Mouse (Mus musculus): ENCODE results near the gene Ndufb8. TPM values are rescaled to one million over a fixed set of nuclear protein-coding genes. Genes with fewer than 3 reads are reported as not detected.

Ndufb8 gene
- total RNA-seq, 2 experiments from 2014 or later: 336 to 363 TPM

GRCm38 (mm10) chr19:44502741-44503140 is 52.5 kb downstream of the Ndufb8 start:
- intact Hi-C loops (cut with DNase I): no loop called here
- no peak overlapping the region for H3K4me3 ChIP-seq
- no peak overlapping the region for H3K27ac ChIP-seq
- TF ChIP-seq CTCF (IDR thresholded peaks at IDR 0.05): no peak
- DNase-seq (ENCODE audit: extremely low spot score in 1 of 2, low spot score in 2 of 2): no peak

- Histone ChIP-seq H3K4me3 (no peak overlapping the region), H3K27ac (no peak overlapping the region)
- intact Hi-C loops (cut with DNase I): no loop called here
- DNase-seq (ENCODE audit: extremely low spot score in 1 of 2, low spot score in 2 of 2): no peak
- TF ChIP-seq CTCF (IDR thresholded peaks at IDR 0.05): no peak
Observed at GRCm38 (mm10) chr19:44501925-44502324, 53.3 kb downstream of the Ndufb8 start.

- DNase-seq (ENCODE audit: extremely low spot score in 1 of 2, low spot score in 2 of 2): no peak
- no peak overlapping the region for H3K27ac ChIP-seq
- H3K4me3 ChIP-seq: no peak overlapping the region
- intact Hi-C loops (cut with DNase I): no loop called here
- TF ChIP-seq CTCF (IDR thresholded peaks at IDR 0.05): no peak
Observed at GRCm38 (mm10) chr19:44500240-44500639, 55.0 kb downstream of the Ndufb8 start.

- no peak for TF ChIP-seq CTCF (IDR thresholded peaks at IDR 0.05)
- Histone ChIP-seq H3K27ac (no peak overlapping the region), H3K4me3 (no peak overlapping the region)
- no peak for DNase-seq (ENCODE audit: extremely low spot score in 1 of 2, low spot score in 2 of 2)
- intact Hi-C loops (cut with DNase I): no loop called here
Observed at GRCm38 (mm10) chr19:44498936-44499335, 56.3 kb downstream of the Ndufb8 start.

Other genes starting within 250 kb of the Ndufb8 start
- 1 to 10 TPM; 2.1 to 2.3 TPM for gene Scd4, start 222.3 kb downstream of the Ndufb8 start, total RNA-seq (2021)
- gene Scd1, start 147.6 kb downstream of the Ndufb8 start, total RNA-seq (2021): 100 to 1,000 TPM; 133 to 177 TPM
- gene Wnt8b, start 62.0 kb downstream of the Ndufb8 start, total RNA-seq (2021): not detected
- under 1 TPM; 0.11 to 0.16 TPM for gene Sec31b, start 9.6 kb downstream of the Ndufb8 start, total RNA-seq (2021)
- gene Gm20538, start 2.6 kb downstream of the Ndufb8 start, total RNA-seq (2021): not detected
- gene Hif1an, start 7.4 kb upstream of the Ndufb8 start, total RNA-seq (2021): 10 to 100 TPM; 33.6 to 35.3 TPM
- under 1 TPM; 0.14 to 0.28 TPM for gene Pax2, start 200.6 kb upstream of the Ndufb8 start, total RNA-seq (2021)